Mouse (Mus musculus): ENCODE data around the gene Gm5930. TPM values are rescaled to one million over a fixed set of nuclear protein-coding genes. Genes with fewer than 3 reads are reported as not detected.

Gm5930 gene
- polyA plus RNA-seq (2012; rRNA removed), result not detected in 2 replicates

DNA sequence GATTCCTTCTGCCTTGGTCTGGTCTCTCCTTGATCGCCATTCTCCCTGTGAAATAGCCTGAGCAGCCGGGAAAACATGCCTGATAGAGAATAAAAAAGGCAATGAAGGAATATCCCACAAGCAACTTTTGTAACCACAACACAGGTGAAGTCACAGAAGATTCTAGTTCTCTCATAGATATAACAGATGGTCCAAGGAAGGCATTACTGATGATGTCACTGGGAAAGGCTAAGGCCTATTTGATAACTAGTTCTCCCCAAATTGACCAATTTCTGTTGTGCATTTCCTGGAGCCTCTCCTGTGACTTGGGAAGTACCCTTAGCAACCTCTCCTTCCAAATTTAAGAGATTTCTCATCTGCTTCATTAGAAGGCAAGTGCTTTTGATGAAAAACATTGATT, at the start of gene Gm5930:
Gm5930 (minus strand) TSS at position 101 of the 400 bp plus-strand sequence.

DNA sequence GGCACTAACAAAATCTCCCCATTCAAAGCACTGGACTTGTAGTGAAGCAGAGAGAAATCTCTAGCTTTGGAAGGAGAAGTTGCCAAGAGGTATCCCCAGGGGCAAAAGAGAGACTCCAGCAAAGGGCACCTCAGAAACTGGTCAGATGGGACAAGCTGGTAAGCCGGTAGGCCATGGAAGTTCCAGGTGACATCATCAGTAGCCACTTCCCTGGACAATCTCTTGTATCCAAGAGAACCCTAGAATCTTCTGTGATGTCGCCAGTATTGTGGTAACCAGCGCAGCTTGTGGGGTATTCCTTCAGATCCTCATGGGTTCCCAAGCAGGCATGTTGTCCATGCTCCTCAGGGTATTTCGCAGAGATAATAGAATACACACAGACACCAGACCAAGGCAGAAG, 26.7 kb upstream of the Gm5930 start, which contains the start of gene Gm8229:
Gm8229 (plus strand) TSS at position 301 of the 400 bp plus-strand sequence.

DNA sequence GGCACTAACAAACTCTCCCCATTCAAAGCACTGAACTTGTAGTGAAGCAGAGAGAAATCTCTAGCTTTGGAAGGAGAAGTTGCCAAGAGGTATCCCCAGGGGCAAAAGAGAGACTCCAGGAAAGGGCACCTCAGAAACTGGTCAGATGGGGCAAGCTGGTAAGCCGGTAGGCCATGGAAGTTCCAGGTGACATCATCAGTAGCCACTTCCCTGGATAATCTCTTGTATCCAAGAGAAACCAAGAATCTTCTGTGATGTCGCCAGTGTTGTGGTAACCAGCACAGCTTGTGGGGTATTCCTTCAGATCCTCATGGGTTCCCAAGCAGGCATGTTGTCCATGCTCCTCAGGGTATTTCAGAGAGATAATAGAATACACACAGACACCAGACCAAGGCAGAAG, 53.1 kb downstream of the Gm5930 start, which contains the start of gene Gm8220:
Gm8220 (plus strand) TSS at position 301 of the 400 bp plus-strand sequence.

Other genes with a start within 250 kb of the Gm5930 start
- gene Ear2, start 235.9 kb downstream of the Gm5930 start, polyA plus RNA-seq (2012; rRNA removed), result 64.4 and 83.0 TPM in 2 replicates
- not detected in 2 replicates for gene Gm3327, start 214.7 kb downstream of the Gm5930 start, polyA plus RNA-seq (2012; rRNA removed)
- gene Gm8212, start 140.9 kb downstream of the Gm5930 start, polyA plus RNA-seq (2012; rRNA removed), result not detected in 2 replicates
- gene 4930503E14Rik, start 125.3 kb downstream of the Gm5930 start, polyA plus RNA-seq (2012; rRNA removed), result not detected in 2 replicates
- gene Gm8220, start 53.0 kb downstream of the Gm5930 start, polyA plus RNA-seq (2012; rRNA removed), result not detected in 2 replicates
- not detected in 2 replicates for gene Gm8229, start 26.8 kb upstream of the Gm5930 start, polyA plus RNA-seq (2012; rRNA removed)
- not detected in 2 replicates for gene Gm3371, start 72.1 kb upstream of the Gm5930 start, polyA plus RNA-seq (2012; rRNA removed)
- gene Gm8232, start 95.1 kb upstream of the Gm5930 start, polyA plus RNA-seq (2012; rRNA removed), result not detected in 2 replicates
- not detected in 2 replicates for gene BC061237, start 153.9 kb upstream of the Gm5930 start, polyA plus RNA-seq (2012; rRNA removed)
- not detected in 2 replicates for gene Gm17093, start 179.7 kb upstream of the Gm5930 start, polyA plus RNA-seq (2012; rRNA removed)
- gene Gm8247, start 244.6 kb upstream of the Gm5930 start, polyA plus RNA-seq (2012; rRNA removed), result not detected in 2 replicates

Data from liver, embryonic 18 days (tissue).